Mouse (Mus musculus) urinary bladder, postnatal 10 days (tissue): ENCODE measurements around the gene Lrig1.

Experiments used
- DNase-seq: peaks from one replicate; pipeline ENCODE4 v3.0.0; 2022; ENCODE audit warnings: low spot score

The Lrig1 gene

GRCm38 (mm10) chr6:94647574-94648430 is 52.2 kb downstream of the Lrig1 start:
- DNase-seq, result no peak

- no peak for DNase-seq
These were observed 53.1 kb downstream of the Lrig1 start for GRCm38 (mm10) chr6:94646902-94647301.

- no peak for DNase-seq
These were observed 53.6 kb downstream of the Lrig1 start for GRCm38 (mm10) chr6:94646274-94646863.

- DNase-seq, result no peak
These were observed 54.2 kb downstream of the Lrig1 start for GRCm38 (mm10) chr6:94645723-94646122.

- DNase-seq, result no peak
These were observed 55.3 kb downstream of the Lrig1 start for GRCm38 (mm10) chr6:94644641-94645040.

- no peak for DNase-seq
These were observed 56.0 kb downstream of the Lrig1 start for GRCm38 (mm10) chr6:94643989-94644388.

GRCm38 (mm10) chr6:94642048-94642447 is 57.9 kb downstream of the Lrig1 start:
- no peak for DNase-seq

GRCm38 (mm10) chr6:94640297-94640696 is 59.7 kb downstream of the Lrig1 start:
- no peak for DNase-seq

GRCm38 (mm10) chr6:94637024-94637434 is 62.9 kb downstream of the Lrig1 start:
- no peak for DNase-seq

- no peak for DNase-seq
These were observed 64.6 kb downstream of the Lrig1 start for GRCm38 (mm10) chr6:94635343-94635742.

- no peak for DNase-seq
These were observed 65.2 kb downstream of the Lrig1 start for GRCm38 (mm10) chr6:94634710-94635109.

GRCm38 (mm10) chr6:94634274-94634673 is 65.7 kb downstream of the Lrig1 start:
- DNase-seq, result no peak

GRCm38 (mm10) chr6:94631779-94632082 is 68.2 kb downstream of the Lrig1 start:
- no peak for DNase-seq

- DNase-seq, result no peak
These were observed 68.7 kb downstream of the Lrig1 start for GRCm38 (mm10) chr6:94631051-94631778.

- DNase-seq, result no peak
These were observed 71.2 kb downstream of the Lrig1 start for GRCm38 (mm10) chr6:94628787-94629186.

GRCm38 (mm10) chr6:94627714-94628595 is 72.0 kb downstream of the Lrig1 start:
- DNase-seq, result no peak

GRCm38 (mm10) chr6:94626807-94627206 is 73.2 kb downstream of the Lrig1 start:
- DNase-seq, result no peak

- no peak for DNase-seq
These were observed 74.1 kb downstream of the Lrig1 start for GRCm38 (mm10) chr6:94625896-94626295.

GRCm38 (mm10) chr6:94624543-94624942 is 75.4 kb downstream of the Lrig1 start:
- no peak for DNase-seq

GRCm38 (mm10) chr6:94622983-94623382 is 77.0 kb downstream of the Lrig1 start:
- no peak for DNase-seq

- DNase-seq, result no peak
These were observed 79.1 kb downstream of the Lrig1 start for GRCm38 (mm10) chr6:94620801-94621301.

- DNase-seq, result no peak
These were observed 79.7 kb downstream of the Lrig1 start for GRCm38 (mm10) chr6:94620287-94620686.
